Comparison of ENCODE assay signal across 8 mouse cellular contexts in genomic region chr7:80092351-80093046, GRCm38 (mm10). TPM values are rescaled to one million over a fixed set of nuclear protein-coding genes. Genes with fewer than 3 reads are reported as not detected.
DNase-seq lines count a peak whose midpoint lies in the region; ATAC-seq and TF ChIP-seq lines count a peak whose summit lies in the region.

No protein-coding gene starts in this region.

- no peak overlapping the region for H3K4me2 ChIP-seq in kidney, embryonic 15.5 days
- no peak overlapping the region for H3K4me2 ChIP-seq in embryonic facial prominence, embryonic 15.5 days (replicated peaks)
- no peak overlapping the region for H3K4me2 ChIP-seq in hindbrain, embryonic 16.5 days (ENCODE audit: low read length)
- no peak overlapping the region for H3K4me2 ChIP-seq in lung, embryonic 14.5 days
- no peak overlapping the region for H3K4me2 ChIP-seq in midbrain, embryonic 16.5 days (ENCODE audit: low read length)

- H3K9me3 ChIP-seq in kidney, embryonic 15.5 days (replicated peaks): no peaks in the 10 kb centered on the region
- no peaks in the 10 kb centered on the region for H3K9me3 ChIP-seq in embryonic facial prominence, embryonic 15.5 days (replicated peaks)
- H3K9me3 ChIP-seq in hindbrain, embryonic 16.5 days (ENCODE audit: control insufficient read depth, low read length): no peaks in the 10 kb centered on the region
- H3K9me3 ChIP-seq in lung, embryonic 14.5 days (ENCODE audit: low read depth, low read length): no peaks in the 10 kb centered on the region
- H3K9me3 ChIP-seq in midbrain, embryonic 16.5 days (replicated peaks; ENCODE audit: control insufficient read depth, low read length, poor library complexity, severe bottlenecking): no peaks in the 10 kb centered on the region

- H3K4me1 ChIP-seq in kidney, embryonic 15.5 days: peaks cover 22% of the 10 kb centered on the region
- H3K4me1 ChIP-seq in embryonic facial prominence, embryonic 15.5 days: peaks cover 17% of the 10 kb centered on the region
- H3K4me1 ChIP-seq in hindbrain, embryonic 16.5 days (ENCODE audit: control insufficient read depth, insufficient read depth, low read depth, low read length): no peaks in the 10 kb centered on the region
- H3K4me1 ChIP-seq in lung, embryonic 14.5 days (ENCODE audit: insufficient read depth): no peaks in the 10 kb centered on the region
- no peaks in the 10 kb centered on the region; the same call in 1 of the 2 replicates for H3K4me1 ChIP-seq in midbrain, embryonic 16.5 days (ENCODE audit: control insufficient read depth, insufficient read depth, low read length)

- ATAC-seq in kidney, embryonic 15.5 days (replicated peaks; ENCODE audit: low FRiP score): no peak
- no peak for ATAC-seq in embryonic facial prominence, embryonic 15.5 days (ENCODE audit: insufficient number of reproducible peaks, low FRiP score, low TSS enrichment, low read depth)
- ATAC-seq in hindbrain, embryonic 16.5 days: peak; percentile 56
- peak; percentile 58 for ATAC-seq in lung, embryonic 14.5 days (ENCODE audit: insufficient read depth)
- no peak for ATAC-seq in midbrain, embryonic 16.5 days

- WGBS in kidney, embryonic 15.5 days: 66% methylated on average over 9 of the region's 9 CpGs
- WGBS in embryonic facial prominence, embryonic 15.5 days: 51% methylated on average over 9 of the region's 9 CpGs
- 57% methylated on average over 9 of the region's 9 CpGs for WGBS in hindbrain, embryonic 16.5 days
- WGBS in lung, embryonic 14.5 days: 49% methylated on average over 9 of the region's 9 CpGs
- 73% methylated on average over 9 of the region's 9 CpGs for WGBS in midbrain, embryonic 16.5 days

- no peak overlapping the region for H3K9ac ChIP-seq in kidney, embryonic 15.5 days
- H3K9ac ChIP-seq in embryonic facial prominence, embryonic 15.5 days: no peak overlapping the region
- H3K9ac ChIP-seq in hindbrain, embryonic 16.5 days (ENCODE audit: low read depth, low read length): no peak overlapping the region
- H3K9ac ChIP-seq in lung, embryonic 14.5 days: 0 out of 2 replicates have a peak overlapping the region, but pooled peaks have one; percentile 13
- H3K9ac ChIP-seq in midbrain, embryonic 16.5 days (ENCODE audit: low read depth, low read length): no peak overlapping the region

- TF ChIP-seq CTCF in lung, embryonic 14.5 days (IDR thresholded peaks at IDR 0.05; ENCODE audit: low read depth): no peak

- H3K4me3 ChIP-seq in kidney, embryonic 15.5 days (replicated peaks): no peak overlapping the region
- no peak overlapping the region for H3K4me3 ChIP-seq in embryonic facial prominence, embryonic 15.5 days (replicated peaks)
- no peak overlapping the region for H3K4me3 ChIP-seq in hindbrain, embryonic 16.5 days (ENCODE audit: low read length)
- no peak overlapping the region for H3K4me3 ChIP-seq in lung, embryonic 14.5 days (ENCODE audit: low read depth, low read length)
- H3K4me3 ChIP-seq in midbrain, embryonic 16.5 days (ENCODE audit: low read depth, low read length): no peak overlapping the region

- H3K27me3 ChIP-seq in kidney, embryonic 15.5 days: no peaks in the 10 kb centered on the region
- no peaks in the 10 kb centered on the region for H3K27me3 ChIP-seq in embryonic facial prominence, embryonic 15.5 days
- no peaks in the 10 kb centered on the region for H3K27me3 ChIP-seq in hindbrain, embryonic 16.5 days (replicated peaks; ENCODE audit: control insufficient read depth, insufficient read depth, low read length)
- H3K27me3 ChIP-seq in lung, embryonic 14.5 days (ENCODE audit: insufficient read depth, low read length): no peaks in the 10 kb centered on the region
- no peaks in the 10 kb centered on the region for H3K27me3 ChIP-seq in midbrain, embryonic 16.5 days (ENCODE audit: control insufficient read depth, insufficient read depth, low read depth, low read length)

- H3K27ac ChIP-seq in kidney, embryonic 15.5 days: peak overlapping the region; percentile 61
- H3K27ac ChIP-seq in embryonic facial prominence, embryonic 15.5 days (replicated peaks): peak overlapping the region; percentile 63; the same call in 1 of the 2 replicates
- no peak overlapping the region; the same call in 1 of the 2 replicates for H3K27ac ChIP-seq in hindbrain, embryonic 16.5 days (ENCODE audit: low read depth, low read length)
- peak overlapping the region; percentile 18; the same call in 1 of the 2 replicates for H3K27ac ChIP-seq in lung, embryonic 14.5 days (ENCODE audit: low read depth)
- H3K27ac ChIP-seq in midbrain, embryonic 16.5 days (ENCODE audit: low read length): no peak overlapping the region

- peaks cover 99% of the 10 kb centered on the region for H3K36me3 ChIP-seq in kidney, embryonic 15.5 days
- peaks cover 87% of the 10 kb centered on the region for H3K36me3 ChIP-seq in embryonic facial prominence, embryonic 15.5 days
- peaks cover 26% of the 10 kb centered on the region for H3K36me3 ChIP-seq in hindbrain, embryonic 16.5 days (ENCODE audit: control insufficient read depth, insufficient read depth, low read length)
- peaks cover 96% of the 10 kb centered on the region for H3K36me3 ChIP-seq in lung, embryonic 14.5 days (ENCODE audit: insufficient read depth)
- peaks cover 32% of the 10 kb centered on the region for H3K36me3 ChIP-seq in midbrain, embryonic 16.5 days (ENCODE audit: control insufficient read depth, insufficient read depth, low read length)

- DNase-seq in kidney, adult 18-20 months: no peak
- DNase-seq in NIH3T3 (ENCODE audit: low read depth): peak; percentile 95
- peak; percentile 82 for DNase-seq in lung, embryonic 14.5 days
- peak; percentile 49 for DNase-seq in urinary bladder, adult 2 months (ENCODE audit: low spot score)

RNA-seq across cellular contexts. Expression of gene Idh2, which starts 22.7 kb away (rescaled TPM):
- 633 and 674 TPM in 2 replicates for polyA plus RNA-seq in kidney, embryonic 15.5 days (2015; fragmentation: Nextera tagmentation; extraction: Ambion mirVana)
- polyA plus RNA-seq in embryonic facial prominence, embryonic 15.5 days (2015; fragmentation: Nextera tagmentation; extraction: Ambion mirVana): 546 and 574 TPM in 2 replicates
- polyA plus RNA-seq in hindbrain, embryonic 16.5 days (2015; fragmentation: Nextera tagmentation; extraction: Ambion mirVana): 215 and 225 TPM in 2 replicates
- polyA plus RNA-seq in lung, embryonic 14.5 days (2014; fragmentation: Nextera tagmentation; extraction: Ambion mirVana): 629 and 635 TPM in 2 replicates
- 86.8 and 101 TPM in 2 replicates for polyA plus RNA-seq in urinary bladder, adult 2 months (2012; rRNA removed)
- polyA plus RNA-seq in midbrain, embryonic 16.5 days (2015; fragmentation: Nextera tagmentation; extraction: Ambion mirVana): 210 and 224 TPM in 2 replicates

Comparison
In these comparisons a context has a peak if more than half of its experiments do, and no peak if none do; other contexts are left out.
1. ATAC-seq: peak in hindbrain, embryonic 16.5 days (single experiment) and lung, embryonic 14.5 days (single experiment); none in kidney, embryonic 15.5 days (single experiment), embryonic facial prominence, embryonic 15.5 days (single experiment) and midbrain, embryonic 16.5 days (single experiment).
2. H3K27ac ChIP-seq: peak in kidney, embryonic 15.5 days (single experiment), embryonic facial prominence, embryonic 15.5 days (single experiment) and lung, embryonic 14.5 days (single experiment); none in hindbrain, embryonic 16.5 days (single experiment) and midbrain, embryonic 16.5 days (single experiment).